In genomic region chr5:3146544-3147295, GRCm38 (mm10) we compare ENCODE assay signal across 7 mouse cellular contexts.
DNase-seq lines count a peak whose midpoint lies in the region; ATAC-seq lines count a peak whose summit lies in the region.
"Not testable (repeated sequence)": the region's sequence is repeated elsewhere in the genome, so short reads cannot be mapped to it uniquely, and the experiment has no call there.

No protein-coding gene starts in this region.

- H3K27ac ChIP-seq in embryonic facial prominence, embryonic 14.5 days (replicated peaks; ENCODE audit: low read depth, low read length); heart, embryonic 12.5 days (ENCODE audit: poor library complexity, severe bottlenecking): not testable (repeated sequence)

- not testable (repeated sequence) for H3K9ac ChIP-seq in embryonic facial prominence, embryonic 14.5 days (ENCODE audit: low read depth, low read length); heart, embryonic 12.5 days

- intact Hi-C loops in left cerebral cortex, postnatal 25 days (cut with DNase I) = not testable (repeated sequence)

- H3K4me1 ChIP-seq in embryonic facial prominence, embryonic 14.5 days (ENCODE audit: control insufficient read depth, insufficient read depth, low read length); heart, embryonic 12.5 days (replicated peaks): not testable (repeated sequence)

- DNase-seq in ZHBTc4 (ENCODE audit: low read depth, low spot score) = peak; percentile 61
- DNase-seq in embryonic facial prominence, embryonic 14.5 days (ENCODE audit: low spot score) = peak; percentile 13
- DNase-seq in kidney, adult 11 months = peak; percentile 31
- DNase-seq in left cerebral cortex, postnatal 25 days (ENCODE audit: low spot score in 2 of 2) = peak; percentile 16 to 46
- DNase-seq in retina, postnatal 1 day = peak; percentile 48

- 40% methylated on average over 8 of the region's 11 CpGs for WGBS in embryonic facial prominence, embryonic 14.5 days
- WGBS in heart, embryonic 12.5 days = 42% methylated on average over 10 of the region's 11 CpGs

- H3K4me3 ChIP-seq in embryonic facial prominence, embryonic 14.5 days (ENCODE audit: low read depth, low read length); heart, embryonic 12.5 days: not testable (repeated sequence)

- not testable (repeated sequence) for H3K9me3 ChIP-seq in embryonic facial prominence, embryonic 14.5 days (ENCODE audit: control insufficient read depth, low read length); heart, embryonic 12.5 days (replicated peaks)

- not testable (repeated sequence) for H3K36me3 ChIP-seq in embryonic facial prominence, embryonic 14.5 days (ENCODE audit: control insufficient read depth, insufficient read depth, low read length); heart, embryonic 12.5 days

- H3K4me2 ChIP-seq in embryonic facial prominence, embryonic 14.5 days (ENCODE audit: low read depth, low read length); heart, embryonic 12.5 days: not testable (repeated sequence)

- not testable (repeated sequence) for ATAC-seq in embryonic facial prominence, embryonic 14.5 days (ENCODE audit: low read depth)
- ATAC-seq in heart, embryonic 12.5 days (ENCODE audit: insufficient number of reproducible peaks, low FRiP score) = 0 out of 2 replicates have a peak, but pooled peaks have one; percentile 11
- ATAC-seq in megakaryocyte-erythroid progenitor cell, adult 5-6 weeks (replicated peaks; ENCODE audit: low FRiP score, low TSS enrichment, poor library complexity, severe bottlenecking) = peak; percentile 94

- not testable (repeated sequence) for H3K27me3 ChIP-seq in embryonic facial prominence, embryonic 14.5 days (replicated peaks; ENCODE audit: control insufficient read depth, insufficient read depth, low read length); heart, embryonic 12.5 days (replicated peaks)
